Mouse (Mus musculus): Measurements from ENCODE around the gene Sfta2. TPM values are rescaled to one million over a fixed set of nuclear protein-coding genes. Genes with fewer than 3 reads are reported as not detected.

Sfta2 gene
- not detected in 2 replicates for polyA plus RNA-seq (2012; rRNA removed)

GRCm38 (mm10) chr17:35601249-35601648 lies at the start of gene Sfta2:
Sfta2 (plus strand) TSS chr17:35601549.
- H3K36me3 ChIP-seq (ENCODE audit: control insufficient read depth, insufficient read depth, low read length), result no peaks in the 10 kb centered on the region
- H3K4me1 ChIP-seq (ENCODE audit: control insufficient read depth, insufficient read depth, insufficient read length, low read length), result no peaks in the 10 kb centered on the region
- H3K27ac ChIP-seq (ENCODE audit: insufficient read depth, low read depth, low read length), result no peak within 1 kb of the TSS
- 22% methylated on average over 2 of the region's 2 CpGs for WGBS
- no peak within 1 kb of the TSS for H3K4me3 ChIP-seq (ENCODE audit: low read depth, low read length)
- no peak for TF ChIP-seq POLR2A (IDR thresholded peaks at IDR 0.05; ENCODE audit: low read depth, low read length)
- no peak for TF ChIP-seq CTCF (IDR thresholded peaks at IDR 0.05; ENCODE audit: extremely low read depth, insufficient read length, insufficient replicate concordance, low read depth, low read length)
- H3K27me3 ChIP-seq (ENCODE audit: control insufficient read depth, insufficient read depth, low read length), result no peaks in the 10 kb centered on the region; the same call in 1 of the 2 replicates

- H3K4me1 ChIP-seq (ENCODE audit: control insufficient read depth, insufficient read depth, insufficient read length, low read length), result peaks cover 16% of the 10 kb centered on the region
- H3K27me3 ChIP-seq (ENCODE audit: control insufficient read depth, insufficient read depth, low read length), result no peaks in the 10 kb centered on the region
- TF ChIP-seq CTCF (IDR thresholded peaks at IDR 0.05; ENCODE audit: extremely low read depth, insufficient read length, insufficient replicate concordance, low read depth, low read length), result no peak
- no peak for TF ChIP-seq POLR2A (IDR thresholded peaks at IDR 0.05; ENCODE audit: low read depth, low read length)
- no peaks in the 10 kb centered on the region for H3K36me3 ChIP-seq (ENCODE audit: control insufficient read depth, insufficient read depth, low read length)
- no peak within 1 kb of the TSS for H3K4me3 ChIP-seq (ENCODE audit: low read depth, low read length)
- H3K27ac ChIP-seq (ENCODE audit: insufficient read depth, low read depth, low read length), result no peak within 1 kb of the TSS
- WGBS, result 92% methylated on average over 10 of the region's 10 CpGs
Measured at GRCm38 (mm10) chr17:35551881-35552414, 49.4 kb upstream of the Sfta2 start, which contains the start of gene Cdsn. Cdsn (plus strand) TSS chr17:35552128.

- H3K4me1 ChIP-seq (ENCODE audit: control insufficient read depth, insufficient read depth, insufficient read length, low read length), result peaks cover 19% of the 10 kb centered on the region
- no peak overlapping the region for H3K4me3 ChIP-seq (ENCODE audit: low read depth, low read length)
- H3K36me3 ChIP-seq (ENCODE audit: control insufficient read depth, insufficient read depth, low read length), result no peaks in the 10 kb centered on the region
- no peak for TF ChIP-seq CTCF (IDR thresholded peaks at IDR 0.05; ENCODE audit: extremely low read depth, insufficient read length, insufficient replicate concordance, low read depth, low read length)
- TF ChIP-seq POLR2A (IDR thresholded peaks at IDR 0.05; ENCODE audit: low read depth, low read length), result no peak
- H3K27ac ChIP-seq (ENCODE audit: insufficient read depth, low read depth, low read length), result no peak overlapping the region
- 90% methylated on average over 5 of the region's 5 CpGs for WGBS
- H3K27me3 ChIP-seq (ENCODE audit: control insufficient read depth, insufficient read depth, low read length), result no peaks in the 10 kb centered on the region
Measured at GRCm38 (mm10) chr17:35554321-35554720, 47.0 kb upstream of the Sfta2 start.

GRCm38 (mm10) chr17:35554761-35555397 lies 46.5 kb upstream of the Sfta2 start:
- Histone ChIP-seq H3K27me3 (ENCODE audit: control insufficient read depth, insufficient read depth, low read length) (no peaks in the 10 kb centered on the region), H3K27ac (ENCODE audit: insufficient read depth, low read depth, low read length) (no peak overlapping the region), H3K4me1 (ENCODE audit: control insufficient read depth, insufficient read depth, insufficient read length, low read length) (peaks cover 19% of the 10 kb centered on the region), H3K36me3 (ENCODE audit: control insufficient read depth, insufficient read depth, low read length) (no peaks in the 10 kb centered on the region), H3K4me3 (ENCODE audit: low read depth, low read length) (no peak overlapping the region)
- WGBS, result 93% methylated on average over 18 of the region's 18 CpGs
- TF ChIP-seq POLR2A (IDR thresholded peaks at IDR 0.05; ENCODE audit: low read depth, low read length), result no peak

GRCm38 (mm10) chr17:35556186-35556765 lies 45.1 kb upstream of the Sfta2 start:
- peaks cover 14% of the 10 kb centered on the region for H3K4me1 ChIP-seq (ENCODE audit: control insufficient read depth, insufficient read depth, insufficient read length, low read length)
- WGBS, result 27% methylated on average over 13 of the region's 13 CpGs
- H3K4me3 ChIP-seq (ENCODE audit: low read depth, low read length), result no peak overlapping the region
- TF ChIP-seq POLR2A (IDR thresholded peaks at IDR 0.05; ENCODE audit: low read depth, low read length) (no peak), CTCF (IDR thresholded peaks at IDR 0.05; ENCODE audit: extremely low read depth, insufficient read length, insufficient replicate concordance, low read depth, low read length) (no peak)
- H3K27me3 ChIP-seq (ENCODE audit: control insufficient read depth, insufficient read depth, low read length), result no peaks in the 10 kb centered on the region
- no peak overlapping the region for H3K27ac ChIP-seq (ENCODE audit: insufficient read depth, low read depth, low read length)
- H3K36me3 ChIP-seq (ENCODE audit: control insufficient read depth, insufficient read depth, low read length), result no peaks in the 10 kb centered on the region

- 6% methylated on average over 5 of the region's 5 CpGs for WGBS
- H3K4me1 ChIP-seq (ENCODE audit: control insufficient read depth, insufficient read depth, insufficient read length, low read length), result peaks cover 14% of the 10 kb centered on the region
- H3K36me3 ChIP-seq (ENCODE audit: control insufficient read depth, insufficient read depth, low read length), result no peaks in the 10 kb centered on the region
- no peaks in the 10 kb centered on the region for H3K27me3 ChIP-seq (ENCODE audit: control insufficient read depth, insufficient read depth, low read length)
- H3K4me3 ChIP-seq (ENCODE audit: low read depth, low read length), result peak overlapping the region; percentile 33
- peak overlapping the region; percentile 33; the same call in 1 of the 2 replicates for H3K27ac ChIP-seq (ENCODE audit: insufficient read depth, low read depth, low read length)
- no peak for TF ChIP-seq POLR2A (IDR thresholded peaks at IDR 0.05; ENCODE audit: low read depth, low read length)
- peak; percentile 99; the same call in 1 of the 2 replicates for TF ChIP-seq CTCF (IDR thresholded peaks at IDR 0.05; ENCODE audit: extremely low read depth, insufficient read length, insufficient replicate concordance, low read depth, low read length)
Measured at GRCm38 (mm10) chr17:35556812-35557211, 44.5 kb upstream of the Sfta2 start.

- TF ChIP-seq POLR2A (IDR thresholded peaks at IDR 0.05; ENCODE audit: low read depth, low read length) (no peak), CTCF (IDR thresholded peaks at IDR 0.05; ENCODE audit: extremely low read depth, insufficient read length, insufficient replicate concordance, low read depth, low read length) (no peak)
- H3K27ac ChIP-seq (ENCODE audit: insufficient read depth, low read depth, low read length), result peak overlapping the region; percentile 33; the same call in 1 of the 2 replicates
- no peaks in the 10 kb centered on the region for H3K36me3 ChIP-seq (ENCODE audit: control insufficient read depth, insufficient read depth, low read length)
- WGBS, result 32% methylated on average over 9 of the region's 9 CpGs
- H3K4me1 ChIP-seq (ENCODE audit: control insufficient read depth, insufficient read depth, insufficient read length, low read length), result peaks cover 14% of the 10 kb centered on the region
- peak overlapping the region; percentile 33 for H3K4me3 ChIP-seq (ENCODE audit: low read depth, low read length)
- H3K27me3 ChIP-seq (ENCODE audit: control insufficient read depth, insufficient read depth, low read length), result no peaks in the 10 kb centered on the region
Measured at GRCm38 (mm10) chr17:35557351-35557750, 44.0 kb upstream of the Sfta2 start.

All from small intestine, adult 2 months (tissue).